Mouse (Mus musculus): ENCODE measurements around the gene Adcy9. TPM values are rescaled to one million over a fixed set of nuclear protein-coding genes. Genes with fewer than 3 reads are reported as not detected.
"Not testable (repeated sequence)": the region's sequence is repeated elsewhere in the genome, so short reads cannot be mapped to it uniquely, and the experiment has no call there.

The Adcy9 gene
- total RNA-seq, 2 experiments from 2014 or later: 31.4 to 36.2 TPM

- peak; percentile 37 for DNase-seq
These were observed 38.8 kb downstream of the Adcy9 start for GRCm38 (mm10) chr16:4381487-4381886.

- DNase-seq: no peak
These were observed 41.5 kb downstream of the Adcy9 start for GRCm38 (mm10) chr16:4378788-4379187.

GRCm38 (mm10) chr16:4377556-4377955 lies 42.7 kb downstream of the Adcy9 start:
- peak; percentile 73 for DNase-seq

GRCm38 (mm10) chr16:4374780-4375380 lies 45.4 kb downstream of the Adcy9 start:
- DNase-seq: peak; percentile 84

- no peak for DNase-seq
These were observed 46.0 kb downstream of the Adcy9 start for GRCm38 (mm10) chr16:4374270-4374669.

- no peak for DNase-seq
These were observed 49.3 kb downstream of the Adcy9 start for GRCm38 (mm10) chr16:4371039-4371438.

- peak; percentile 91 for DNase-seq
These were observed 50.2 kb downstream of the Adcy9 start for GRCm38 (mm10) chr16:4370141-4370541.

GRCm38 (mm10) chr16:4367930-4368329 lies 52.4 kb downstream of the Adcy9 start:
- DNase-seq: no peak

GRCm38 (mm10) chr16:4367291-4367690 lies 53.0 kb downstream of the Adcy9 start:
- no peak for DNase-seq

- DNase-seq: no peak
These were observed 53.6 kb downstream of the Adcy9 start for GRCm38 (mm10) chr16:4366671-4367070.

- peak; percentile 26 for DNase-seq
These were observed 56.8 kb downstream of the Adcy9 start for GRCm38 (mm10) chr16:4363341-4364116.

- no peak for DNase-seq
These were observed 64.8 kb downstream of the Adcy9 start for GRCm38 (mm10) chr16:4355260-4356043.

- DNase-seq: no peak
These were observed 77.7 kb downstream of the Adcy9 start for GRCm38 (mm10) chr16:4342579-4342978.

- DNase-seq: no peak
These were observed 78.8 kb downstream of the Adcy9 start for GRCm38 (mm10) chr16:4341316-4342062.

- DNase-seq: not testable (repeated sequence)
These were observed 81.1 kb downstream of the Adcy9 start for GRCm38 (mm10) chr16:4339216-4339615.

- DNase-seq: no peak
These were observed 83.0 kb downstream of the Adcy9 start for GRCm38 (mm10) chr16:4337269-4337668.

- DNase-seq: no peak
These were observed 86.5 kb downstream of the Adcy9 start for GRCm38 (mm10) chr16:4333788-4334187.

- DNase-seq: no peak
These were observed 86.9 kb downstream of the Adcy9 start for GRCm38 (mm10) chr16:4333371-4333770.

GRCm38 (mm10) chr16:4327081-4327480 lies 93.2 kb downstream of the Adcy9 start:
- DNase-seq: no peak

- DNase-seq: no peak
These were observed 94.5 kb downstream of the Adcy9 start for GRCm38 (mm10) chr16:4325801-4326200.

GRCm38 (mm10) chr16:4324967-4325366 lies 95.3 kb downstream of the Adcy9 start:
- no peak for DNase-seq

GRCm38 (mm10) chr16:4320856-4321255 lies 99.4 kb downstream of the Adcy9 start:
- DNase-seq: no peak

Measured in adrenal gland, postnatal 10 days (tissue).